Mouse (Mus musculus): ENCODE measurements around the gene Fbxl16. TPM values are rescaled to one million over a fixed set of nuclear protein-coding genes. Genes with fewer than 3 reads are reported as not detected.

The Fbxl16 gene
- total RNA-seq, 2 experiments from 2014 or later, result 1.5 to 1.7 TPM

GRCm38 (mm10) chr17:25828712-25829557 is 20.1 kb downstream of the Fbxl16 start, which contains the start of gene Jmjd8:
Gene Jmjd8 (plus strand): TSS chr17:25828867.
- DNase-seq, result peak; percentile 85 to 87

GRCm38 (mm10) chr17:25829558-25830017 is 20.7 kb downstream of the Fbxl16 start:
- no peak for DNase-seq

- no peak for DNase-seq
These were observed 21.4 kb downstream of the Fbxl16 start for GRCm38 (mm10) chr17:25830200-25830753.

- no peak for DNase-seq
These were observed 22.0 kb downstream of the Fbxl16 start for GRCm38 (mm10) chr17:25830806-25831431.

- peak; percentile 41 to 51 for DNase-seq
These were observed 22.8 kb downstream of the Fbxl16 start for GRCm38 (mm10) chr17:25831451-25832281.

- peak; percentile 100 for DNase-seq
These were observed 23.8 kb downstream of the Fbxl16 start for GRCm38 (mm10) chr17:25832436-25833290.

GRCm38 (mm10) chr17:25833291-25833663 is 24.4 kb downstream of the Fbxl16 start, which contains the start of gene Stub1:
Gene Stub1 (minus strand): TSS chr17:25833404.
- DNase-seq, result peak; percentile 95

- peak; percentile 47 to 59 for DNase-seq
These were observed 25.2 kb downstream of the Fbxl16 start for GRCm38 (mm10) chr17:25833961-25834594.

GRCm38 (mm10) chr17:25834595-25835222 is 25.8 kb downstream of the Fbxl16 start:
- DNase-seq, result no peak

- DNase-seq, result no peak
These were observed 26.4 kb downstream of the Fbxl16 start for GRCm38 (mm10) chr17:25835301-25835700.

GRCm38 (mm10) chr17:25835816-25836215 is 26.9 kb downstream of the Fbxl16 start:
- no peak for DNase-seq

- DNase-seq, result peak; percentile 47
These were observed 27.7 kb downstream of the Fbxl16 start for GRCm38 (mm10) chr17:25836397-25837075.

- DNase-seq, result peak; percentile 78 to 82
These were observed 28.2 kb downstream of the Fbxl16 start, which contains the start of gene Rhbdl1 for GRCm38 (mm10) chr17:25837076-25837410. Gene Rhbdl1 (minus strand): TSS chr17:25837295.

GRCm38 (mm10) chr17:25837533-25837932 is 28.6 kb downstream of the Fbxl16 start:
- DNase-seq, result no peak

- DNase-seq, result no peak
These were observed 30.0 kb downstream of the Fbxl16 start for GRCm38 (mm10) chr17:25838904-25839303.

- no peak for DNase-seq
These were observed 30.8 kb downstream of the Fbxl16 start for GRCm38 (mm10) chr17:25839455-25840235.

- no peak for DNase-seq
These were observed 31.6 kb downstream of the Fbxl16 start for GRCm38 (mm10) chr17:25840519-25840918.

- DNase-seq, result no peak
These were observed 32.4 kb downstream of the Fbxl16 start, which contains the start of gene Gm20683 for GRCm38 (mm10) chr17:25841117-25841880. Gene Gm20683 (minus strand): TSS chr17:25841763.
